In the genomic region with DNA sequence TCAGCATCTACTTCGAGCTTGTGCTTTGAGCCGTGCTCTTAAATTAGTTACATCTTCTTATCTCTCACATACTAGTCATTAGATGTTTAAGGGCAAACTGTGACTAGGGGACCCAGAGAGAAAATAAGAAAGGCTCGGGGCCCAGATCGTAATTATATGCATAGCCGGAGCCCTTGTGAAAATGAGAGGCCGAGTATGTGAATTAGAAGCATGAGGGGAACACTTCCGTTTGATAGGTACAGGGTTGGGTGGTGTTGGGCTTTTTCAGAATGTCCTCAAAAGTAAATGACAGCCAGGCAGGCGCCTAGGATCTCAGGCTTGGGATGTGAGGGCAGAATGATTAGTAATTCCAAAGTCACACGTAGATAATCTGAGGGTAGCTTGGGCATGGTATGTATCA, we compare ENCODE assay signal across 8 mouse cellular contexts. TPM values are rescaled to one million over a fixed set of nuclear protein-coding genes. Genes with fewer than 3 reads are reported as not detected.
DNase-seq lines count a peak whose midpoint lies in the region; ATAC-seq and TF ChIP-seq lines count a peak whose summit lies in the region.

No protein-coding gene starts in this region.

- H3K27me3 ChIP-seq in kidney, embryonic 16.5 days (ENCODE audit: insufficient read depth, low read length): no peaks in the 10 kb centered on the region
- H3K27me3 ChIP-seq in hindbrain, embryonic 14.5 days (ENCODE audit: control insufficient read depth, insufficient read depth, low read length): no peaks in the 10 kb centered on the region
- no peaks in the 10 kb centered on the region for H3K27me3 ChIP-seq in midbrain, embryonic 16.5 days (ENCODE audit: control insufficient read depth, insufficient read depth, low read depth, low read length)

- no peak overlapping the region for H3K27ac ChIP-seq in kidney, embryonic 16.5 days (ENCODE audit: low read length)
- H3K27ac ChIP-seq in bone marrow, adult 2 months (ENCODE audit: control insufficient read depth, insufficient read depth, low read depth, low read length, poor library complexity): no peak overlapping the region
- H3K27ac ChIP-seq in hindbrain, embryonic 14.5 days: 0 out of 2 replicates have a peak overlapping the region, but pooled peaks have one; percentile 27
- no peak overlapping the region for H3K27ac ChIP-seq in midbrain, embryonic 16.5 days (ENCODE audit: low read length)

- TF ChIP-seq POLR2A in bone marrow, adult 2 months (IDR thresholded peaks at IDR 0.05; ENCODE audit: borderline replicate concordance, control insufficient read depth, low read depth, low read length): no peak

- peak overlapping the region; percentile 83 for H3K9ac ChIP-seq in kidney, embryonic 16.5 days (replicated peaks; ENCODE audit: low read length)
- peak overlapping the region; percentile 83 for H3K9ac ChIP-seq in hindbrain, embryonic 14.5 days
- H3K9ac ChIP-seq in midbrain, embryonic 16.5 days (ENCODE audit: low read depth, low read length): peak overlapping the region; percentile 81

- no peak for DNase-seq in kidney, postnatal 36 days
- DNase-seq in hindbrain, embryonic 14.5 days (ENCODE audit: low spot score): no peak
- DNase-seq in left cerebral cortex, adult 18-20 months (ENCODE audit: low spot score in 2 of 2): no peak
- DNase-seq in urinary bladder, postnatal 10 days (ENCODE audit: low spot score): no peak
- no peak for DNase-seq in adrenal gland, postnatal 25 days

- peaks cover 23% of the 10 kb centered on the region for H3K36me3 ChIP-seq in kidney, embryonic 16.5 days (ENCODE audit: insufficient read depth, low read length)
- H3K36me3 ChIP-seq in hindbrain, embryonic 14.5 days (replicated peaks; ENCODE audit: control insufficient read depth, insufficient read depth): peaks cover 41% of the 10 kb centered on the region
- H3K36me3 ChIP-seq in midbrain, embryonic 16.5 days (ENCODE audit: control insufficient read depth, insufficient read depth, low read length): peaks cover 25% of the 10 kb centered on the region

- H3K4me1 ChIP-seq in kidney, embryonic 16.5 days (ENCODE audit: insufficient read depth, low read length): peaks cover 8% of the 10 kb centered on the region
- H3K4me1 ChIP-seq in bone marrow, adult 2 months (ENCODE audit: control insufficient read depth, insufficient read depth, low read length): no peaks in the 10 kb centered on the region; the same call in 1 of the 2 replicates
- H3K4me1 ChIP-seq in hindbrain, embryonic 14.5 days (replicated peaks; ENCODE audit: control insufficient read depth, insufficient read depth, low read length): peaks cover 10% of the 10 kb centered on the region
- H3K4me1 ChIP-seq in midbrain, embryonic 16.5 days (ENCODE audit: control insufficient read depth, insufficient read depth, low read length): peaks cover 10% of the 10 kb centered on the region

- peak overlapping the region; percentile 63 for H3K4me2 ChIP-seq in kidney, embryonic 16.5 days (replicated peaks; ENCODE audit: low read depth, low read length)
- peak overlapping the region; percentile 87 for H3K4me2 ChIP-seq in hindbrain, embryonic 14.5 days (replicated peaks)
- peak overlapping the region; percentile 92 for H3K4me2 ChIP-seq in midbrain, embryonic 16.5 days (ENCODE audit: low read length)

- TF ChIP-seq CTCF in bone marrow, adult 2 months (IDR thresholded peaks at IDR 0.05; ENCODE audit: control insufficient read depth, insufficient read depth, low read length): no peak

- 31% methylated on average over 9 of the region's 9 CpGs for WGBS in kidney, embryonic 16.5 days
- WGBS in bone marrow, adult 2 months: 28% methylated on average over 9 of the region's 9 CpGs
- WGBS in hindbrain, embryonic 14.5 days: 40% methylated on average over 9 of the region's 9 CpGs
- 39% methylated on average over 9 of the region's 9 CpGs for WGBS in midbrain, embryonic 16.5 days

- no peak for ATAC-seq in kidney, embryonic 16.5 days (ENCODE audit: low FRiP score, low TSS enrichment)
- ATAC-seq in hindbrain, embryonic 14.5 days (ENCODE audit: low FRiP score): no peak
- ATAC-seq in midbrain, embryonic 16.5 days: no peak

- no peaks in the 10 kb centered on the region for H3K9me3 ChIP-seq in kidney, embryonic 16.5 days (ENCODE audit: low read length)
- H3K9me3 ChIP-seq in hindbrain, embryonic 14.5 days (ENCODE audit: control insufficient read depth, low read length): no peaks in the 10 kb centered on the region
- H3K9me3 ChIP-seq in midbrain, embryonic 16.5 days (replicated peaks; ENCODE audit: control insufficient read depth, low read length, poor library complexity, severe bottlenecking): no peaks in the 10 kb centered on the region

- peak overlapping the region; percentile 83 for H3K4me3 ChIP-seq in kidney, embryonic 16.5 days (ENCODE audit: low read length)
- H3K4me3 ChIP-seq in bone marrow, adult 2 months (replicated peaks; ENCODE audit: control insufficient read depth, low read depth, low read length): peak overlapping the region; percentile 93
- peak overlapping the region; percentile 84 for H3K4me3 ChIP-seq in hindbrain, embryonic 14.5 days (replicated peaks; ENCODE audit: low read length)
- H3K4me3 ChIP-seq in midbrain, embryonic 16.5 days (ENCODE audit: low read depth, low read length): peak overlapping the region; percentile 80

RNA-seq across cellular contexts. Expression of a gene that starts 0.9 kb away (rescaled TPM):
- polyA plus RNA-seq in kidney, embryonic 16.5 days (2015; fragmentation: Nextera tagmentation; extraction: Ambion mirVana): 31.3 and 33.2 TPM in 2 replicates
- polyA plus RNA-seq in bone marrow, adult 2 months (2011; ENCODE audit: insufficient read depth, insufficient read length, low replicate concordance, missing spikeins): 12.8 and 16.5 TPM in 2 replicates
- polyA plus RNA-seq in hindbrain, embryonic 14.5 days (2014; fragmentation: Nextera tagmentation; extraction: Ambion mirVana): 29.3 and 30.5 TPM in 2 replicates
- 32.0 and 34.3 TPM in 2 replicates for polyA plus RNA-seq in midbrain, embryonic 16.5 days (2015; fragmentation: Nextera tagmentation; extraction: Ambion mirVana)
- 10 to 100 TPM; 35.5 to 37.2 TPM for total RNA-seq in left cerebral cortex, adult 18-20 months (2021)
- total RNA-seq in adrenal gland, postnatal 25 days (2021): 28.0 TPM in 2 replicates

RNA-seq across cellular contexts. Expression of a gene that starts 51.6 kb away (rescaled TPM):
- polyA plus RNA-seq in kidney, embryonic 16.5 days (2015; fragmentation: Nextera tagmentation; extraction: Ambion mirVana): 51.0 and 63.2 TPM in 2 replicates
- 1.9 and 8.4 TPM in 2 replicates for polyA plus RNA-seq in bone marrow, adult 2 months (2011; ENCODE audit: insufficient read depth, insufficient read length, low replicate concordance, missing spikeins)
- 12.2 and 12.6 TPM in 2 replicates for polyA plus RNA-seq in hindbrain, embryonic 14.5 days (2014; fragmentation: Nextera tagmentation; extraction: Ambion mirVana)
- 7.5 and 9.8 TPM in 2 replicates for polyA plus RNA-seq in midbrain, embryonic 16.5 days (2015; fragmentation: Nextera tagmentation; extraction: Ambion mirVana)
- 10 to 100 TPM; 11.5 to 15.1 TPM for total RNA-seq in left cerebral cortex, adult 18-20 months (2021)
- total RNA-seq in adrenal gland, postnatal 25 days (2021): 1.4 and 1.9 TPM in 2 replicates
